In genomic region chr15:99584407-99585202, GRCm38 (mm10) we compare ENCODE assay signal across 9 mouse cellular contexts. TPM values are rescaled to one million over a fixed set of nuclear protein-coding genes. Genes with fewer than 3 reads are reported as not detected.
DNase-seq lines count a peak whose midpoint lies in the region; ATAC-seq lines count a peak whose summit lies in the region.
"Had no signal": no experiment of that assay in that cellular context is flagged by ENCODE, and none has a peak within 500 bp of the region (broad histone marks: within the 10 kb centered on the region; RNA-seq: fewer than 3 reads in every experiment).

No protein-coding gene starts in this region.

- H3K27ac ChIP-seq in heart, embryonic 10.5 days: no peak overlapping the region; the same call in 1 of the 2 replicates
- no peak overlapping the region for H3K27ac ChIP-seq in embryonic facial prominence, embryonic 15.5 days (replicated peaks)
- H3K27ac ChIP-seq: liver, embryonic 14.5 days had no signal

- peak; percentile 73 for ATAC-seq in embryonic facial prominence, embryonic 15.5 days (ENCODE audit: insufficient number of reproducible peaks, low FRiP score, low TSS enrichment, low read depth)
- ATAC-seq in megakaryocyte progenitor cell, adult 5-6 weeks (replicated peaks; ENCODE audit: poor library complexity): peak; percentile 42; the same call in 1 of the 2 replicates
- no peak for ATAC-seq in erythroid progenitor cell, adult 5-6 weeks (replicated peaks; ENCODE audit: low FRiP score, poor library complexity, severe bottlenecking)

- no peak for DNase-seq in heart, embryonic 10.5 days (ENCODE audit: low spot score)
- no peak for DNase-seq in heart, postnatal 25 days (ENCODE audit: low spot score)
- peak; percentile 29 to 41 for DNase-seq in kidney, postnatal 36 days
- no peak for DNase-seq in gastrocnemius, postnatal 10 days
- DNase-seq in layer of hippocampus, postnatal 25 days (ENCODE audit: extremely low spot score in 1 of 2, low spot score in 1 of 2): no peak

- no peaks in the 10 kb centered on the region for H3K9me3 ChIP-seq in heart, embryonic 10.5 days
- H3K9me3 ChIP-seq in embryonic facial prominence, embryonic 15.5 days (replicated peaks): no peaks in the 10 kb centered on the region

- H3K4me3 ChIP-seq in heart, embryonic 10.5 days: peak overlapping the region; percentile 51
- peak overlapping the region; percentile 31 for H3K4me3 ChIP-seq in embryonic facial prominence, embryonic 15.5 days (replicated peaks)

- H3K4me2 ChIP-seq in embryonic facial prominence, embryonic 15.5 days (replicated peaks): peak overlapping the region; percentile 53

- no peaks in the 10 kb centered on the region for H3K36me3 ChIP-seq in heart, embryonic 10.5 days
- no peaks in the 10 kb centered on the region for H3K36me3 ChIP-seq in embryonic facial prominence, embryonic 15.5 days

- H3K27me3 ChIP-seq in heart, embryonic 10.5 days (ENCODE audit: insufficient read depth, poor library complexity, severe bottlenecking): peaks cover 98% of the 10 kb centered on the region
- H3K27me3 ChIP-seq in embryonic facial prominence, embryonic 15.5 days: peaks cover 97% of the 10 kb centered on the region

- no peak overlapping the region for H3K9ac ChIP-seq in embryonic facial prominence, embryonic 15.5 days
- H3K9ac ChIP-seq: liver, embryonic 14.5 days had no signal

- intact Hi-C loops in heart, postnatal 25 days (cut with DNase I): no loop called here

- 3% methylated on average over 24 of the region's 24 CpGs for WGBS in heart, embryonic 10.5 days
- WGBS in embryonic facial prominence, embryonic 15.5 days: 1% methylated on average over 24 of the region's 24 CpGs

- peaks cover 29% of the 10 kb centered on the region for H3K4me1 ChIP-seq in heart, embryonic 10.5 days
- peaks cover 20% of the 10 kb centered on the region for H3K4me1 ChIP-seq in embryonic facial prominence, embryonic 15.5 days

RNA-seq across cellular contexts. Expression of gene Aqp2, which starts 5.8 kb away (rescaled TPM):
- polyA plus RNA-seq in heart, embryonic 10.5 days (2016; fragmentation: Nextera tagmentation; extraction: Ambion mirVana): 0.15 TPM in 1 of 2 replicates, not detected in the other
- not detected for total RNA-seq in heart, postnatal 25 days (2021)
- polyA plus RNA-seq in embryonic facial prominence, embryonic 15.5 days (2015; fragmentation: Nextera tagmentation; extraction: Ambion mirVana): not detected in 2 replicates
- not detected in 2 replicates for total RNA-seq in megakaryocyte progenitor cell, adult 5-6 weeks (2015)
- not detected in 2 replicates for total RNA-seq in megakaryocyte progenitor cell, adult 5-6 weeks (2017)
- total RNA-seq in gastrocnemius, postnatal 10 days (2021): not detected
- total RNA-seq in layer of hippocampus, postnatal 25 days (2021): under 1 TPM in 1 of 2 experiments, not detected in 1; 0.20 TPM
- total RNA-seq in erythroid progenitor cell, adult 5-6 weeks (2015; ENCODE audit: low replicate concordance): not detected in 2 replicates
- not detected in 2 replicates for total RNA-seq in erythroid progenitor cell, adult 5-6 weeks (2017; ENCODE audit: low replicate concordance)
- polyA plus RNA-seq: liver, embryonic 14.5 days had no signal

RNA-seq across cellular contexts. Expression of gene Aqp5, which starts 6.0 kb away (rescaled TPM):
- 3.5 and 5.3 TPM in 2 replicates for polyA plus RNA-seq in heart, embryonic 10.5 days (2016; fragmentation: Nextera tagmentation; extraction: Ambion mirVana)
- total RNA-seq in heart, postnatal 25 days (2021): under 1 TPM in 1 of 2 experiments, not detected in 1; 0.22 TPM
- polyA plus RNA-seq in embryonic facial prominence, embryonic 15.5 days (2015; fragmentation: Nextera tagmentation; extraction: Ambion mirVana): 3.5 and 6.0 TPM in 2 replicates
- not detected in 2 replicates for total RNA-seq in megakaryocyte progenitor cell, adult 5-6 weeks (2015)
- total RNA-seq in megakaryocyte progenitor cell, adult 5-6 weeks (2017): not detected in 2 replicates
- total RNA-seq in gastrocnemius, postnatal 10 days (2021): under 1 TPM in 1 of 2 experiments, not detected in 1; 0.49 TPM
- total RNA-seq in layer of hippocampus, postnatal 25 days (2021): under 1 TPM in 1 of 2 experiments, not detected in 1; 0.15 TPM
- total RNA-seq in erythroid progenitor cell, adult 5-6 weeks (2015; ENCODE audit: low replicate concordance): not detected in 2 replicates
- total RNA-seq in erythroid progenitor cell, adult 5-6 weeks (2017; ENCODE audit: low replicate concordance): not detected in 2 replicates

RNA-seq across cellular contexts. Expression of gene Aqp6, which starts 16.6 kb away (rescaled TPM):
- polyA plus RNA-seq in heart, embryonic 10.5 days (2016; fragmentation: Nextera tagmentation; extraction: Ambion mirVana): 0.06 TPM in 1 of 2 replicates, not detected in the other
- total RNA-seq in heart, postnatal 25 days (2021): not detected
- not detected in 2 replicates for polyA plus RNA-seq in embryonic facial prominence, embryonic 15.5 days (2015; fragmentation: Nextera tagmentation; extraction: Ambion mirVana)
- not detected in 2 replicates for total RNA-seq in megakaryocyte progenitor cell, adult 5-6 weeks (2015)
- total RNA-seq in megakaryocyte progenitor cell, adult 5-6 weeks (2017): not detected in 2 replicates
- total RNA-seq in gastrocnemius, postnatal 10 days (2021): not detected
- not detected for total RNA-seq in layer of hippocampus, postnatal 25 days (2021)
- not detected in 2 replicates for total RNA-seq in erythroid progenitor cell, adult 5-6 weeks (2015; ENCODE audit: low replicate concordance)
- total RNA-seq in erythroid progenitor cell, adult 5-6 weeks (2017; ENCODE audit: low replicate concordance): not detected in 2 replicates
- polyA plus RNA-seq: liver, embryonic 14.5 days had no signal

RNA-seq across cellular contexts. Expression of gene Faim2, which starts 56.6 kb away (rescaled TPM):
- 0.59 and 0.68 TPM in 2 replicates for polyA plus RNA-seq in heart, embryonic 10.5 days (2016; fragmentation: Nextera tagmentation; extraction: Ambion mirVana)
- under 1 TPM in 1 of 2 experiments, not detected in 1; 0.11 TPM for total RNA-seq in heart, postnatal 25 days (2021)
- 3.3 and 7.3 TPM in 2 replicates for polyA plus RNA-seq in embryonic facial prominence, embryonic 15.5 days (2015; fragmentation: Nextera tagmentation; extraction: Ambion mirVana)
- total RNA-seq in megakaryocyte progenitor cell, adult 5-6 weeks (2015): 0.39 and 0.56 TPM in 2 replicates
- 0.10 and 0.17 TPM in 2 replicates for total RNA-seq in megakaryocyte progenitor cell, adult 5-6 weeks (2017)
- under 1 TPM; 0.43 to 0.59 TPM for total RNA-seq in gastrocnemius, postnatal 10 days (2021)
- total RNA-seq in layer of hippocampus, postnatal 25 days (2021): 100 to 1,000 TPM; 317 to 343 TPM
- not detected in 2 replicates for total RNA-seq in erythroid progenitor cell, adult 5-6 weeks (2015; ENCODE audit: low replicate concordance)
- 0.38 TPM in 1 of 2 replicates, not detected in the other for total RNA-seq in erythroid progenitor cell, adult 5-6 weeks (2017; ENCODE audit: low replicate concordance)
- polyA plus RNA-seq: liver, embryonic 14.5 days had no signal

Comparison
In these comparisons a context has a peak if more than half of its experiments do, and no peak if none do; other contexts are left out.
1. DNase-seq: peak in kidney, postnatal 36 days (2 of 2); none in heart, embryonic 10.5 days (single experiment), heart, postnatal 25 days (single experiment), gastrocnemius, postnatal 10 days (single experiment) and layer of hippocampus, postnatal 25 days (0 of 2).